Mouse (Mus musculus): ENCODE data around the gene Ypel4. TPM values are rescaled to one million over a fixed set of nuclear protein-coding genes. Genes with fewer than 3 reads are reported as not detected.
"Not testable (repeated sequence)": the region's sequence is repeated elsewhere in the genome, so short reads cannot be mapped to it uniquely, and the experiment has no call there.

Ypel4 gene
- polyA plus RNA-seq, 1 experiment, result 0.35 TPM

DNA sequence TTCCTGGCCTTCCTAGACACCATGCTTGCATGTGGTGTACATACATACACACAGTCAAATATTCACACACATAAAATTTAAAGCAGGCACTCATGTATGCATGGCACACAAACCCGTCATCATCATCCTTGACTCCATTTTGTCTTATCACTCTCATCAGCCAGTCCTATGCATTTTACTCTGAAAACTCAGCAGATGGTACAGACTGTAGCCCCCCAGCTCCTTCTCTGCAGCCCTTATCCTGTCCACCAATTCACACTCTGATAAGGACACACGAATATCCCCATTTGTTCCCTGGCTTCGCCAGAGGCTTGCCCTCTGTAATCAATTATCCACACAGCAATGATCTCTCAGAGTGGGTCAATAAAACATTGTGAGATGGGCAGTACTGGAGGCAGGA is 12.7 kb upstream of the Ypel4 start:
- peaks cover 46% of the 10 kb centered on the region for H3K36me3 ChIP-seq (ENCODE audit: control insufficient read depth, insufficient read depth)
- TF ChIP-seq CTCF (IDR thresholded peaks at IDR 0.05; ENCODE audit: control insufficient read depth, insufficient read depth, insufficient read length) (no peak), USF1 (IDR thresholded peaks at IDR 0.05; ENCODE audit: low read depth) (no peak), CEBPB (IDR thresholded peaks at IDR 0.05; ENCODE audit: low read depth) (no peak), MYOD1 (IDR thresholded peaks at IDR 0.05; ENCODE audit: control insufficient read depth, insufficient read length, low read depth) (no peak), MYOG (IDR thresholded peaks at IDR 0.05; ENCODE audit: control insufficient read depth, extremely low read depth, insufficient read length) (no peak), MAX (IDR thresholded peaks at IDR 0.05) (no peak), FOSL1 (IDR thresholded peaks at IDR 0.05; ENCODE audit: insufficient read depth, low read length, poor library complexity, severe bottlenecking) (no peak)
- peaks cover 22% of the 10 kb centered on the region for H3K79me3 ChIP-seq (ENCODE audit: low read depth)
- no peak overlapping the region for H3K4me3 ChIP-seq (ENCODE audit: insufficient read depth, poor library complexity, severe bottlenecking)
- no peak overlapping the region for H3ac ChIP-seq (ENCODE audit: control insufficient read depth, insufficient read length, low read depth)
- H3K27me3 ChIP-seq (ENCODE audit: control insufficient read depth, insufficient read depth, insufficient read length), result no peaks in the 10 kb centered on the region
- H3K79me2 ChIP-seq (ENCODE audit: control insufficient read depth, insufficient read depth), result peaks cover 27% of the 10 kb centered on the region

DNA sequence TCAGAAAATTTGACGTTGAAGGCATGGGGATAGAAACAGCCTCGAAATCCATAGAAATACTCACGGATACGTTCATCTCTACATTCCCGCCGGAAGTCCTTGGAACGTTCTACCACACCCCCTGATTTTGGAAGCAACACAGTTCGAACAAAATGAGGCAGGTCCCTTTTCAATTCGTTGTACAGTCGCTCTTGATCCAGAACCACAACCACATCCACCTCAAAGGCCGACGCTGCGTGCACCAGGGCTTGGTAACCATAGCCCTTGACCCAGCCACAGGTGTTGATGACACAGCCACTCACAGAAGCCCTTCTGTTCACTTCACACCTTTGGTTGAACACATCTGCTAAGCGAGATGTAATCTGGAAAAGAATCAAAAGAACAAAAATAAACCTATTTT is 10.0 kb upstream of the Ypel4 start:
- H3K36me3 ChIP-seq (ENCODE audit: control insufficient read depth, insufficient read depth), result peaks cover 46% of the 10 kb centered on the region
- H3ac ChIP-seq (ENCODE audit: control insufficient read depth, insufficient read length, low read depth), result no peak overlapping the region
- H3K79me3 ChIP-seq (ENCODE audit: low read depth), result peaks cover 28% of the 10 kb centered on the region
- TF ChIP-seq MAX (IDR thresholded peaks at IDR 0.05) (no peak), FOSL1 (IDR thresholded peaks at IDR 0.05; ENCODE audit: insufficient read depth, low read length, poor library complexity, severe bottlenecking) (no peak), CEBPB (IDR thresholded peaks at IDR 0.05; ENCODE audit: low read depth) (no peak), CTCF (IDR thresholded peaks at IDR 0.05; ENCODE audit: control insufficient read depth, insufficient read depth, insufficient read length) (no peak), USF1 (IDR thresholded peaks at IDR 0.05; ENCODE audit: low read depth) (no peak), MYOD1 (IDR thresholded peaks at IDR 0.05; ENCODE audit: control insufficient read depth, insufficient read length, low read depth) (no peak)
- peaks cover 36% of the 10 kb centered on the region for H3K79me2 ChIP-seq (ENCODE audit: control insufficient read depth, insufficient read depth)
- no peaks in the 10 kb centered on the region for H3K27me3 ChIP-seq (ENCODE audit: control insufficient read depth, insufficient read depth, insufficient read length)
- H3K4me3 ChIP-seq (ENCODE audit: insufficient read depth, poor library complexity, severe bottlenecking), result no peak overlapping the region

DNA sequence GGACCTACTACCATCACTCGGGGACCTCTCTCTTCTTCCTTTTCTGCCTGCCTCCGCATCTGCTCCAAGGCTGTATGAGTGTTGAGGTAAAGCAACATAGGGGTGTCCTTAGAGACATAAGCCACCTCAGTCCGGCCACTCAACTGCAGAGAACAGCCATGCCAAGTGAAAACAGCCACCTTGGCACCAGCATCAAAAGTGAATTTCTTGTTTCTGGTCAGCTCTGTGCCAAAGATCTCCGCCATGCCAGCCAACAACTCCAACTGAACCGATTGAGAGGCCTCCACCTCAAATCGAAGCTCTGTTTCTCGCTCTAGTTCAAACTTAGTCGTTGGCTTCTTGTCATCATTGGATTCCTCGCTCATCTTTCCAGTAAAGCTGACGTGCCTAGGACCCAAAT is 8.1 kb upstream of the Ypel4 start:
- H3K4me3 ChIP-seq (ENCODE audit: insufficient read depth, poor library complexity, severe bottlenecking), result no peak overlapping the region
- peaks cover 46% of the 10 kb centered on the region for H3K36me3 ChIP-seq (ENCODE audit: control insufficient read depth, insufficient read depth)
- H3ac ChIP-seq (ENCODE audit: control insufficient read depth, insufficient read length, low read depth), result no peak overlapping the region
- peaks cover 26% of the 10 kb centered on the region for H3K79me3 ChIP-seq (ENCODE audit: low read depth)
- no peaks in the 10 kb centered on the region for H3K27me3 ChIP-seq (ENCODE audit: control insufficient read depth, insufficient read depth, insufficient read length)
- peaks cover 36% of the 10 kb centered on the region for H3K79me2 ChIP-seq (ENCODE audit: control insufficient read depth, insufficient read depth)
- TF ChIP-seq MYOG (IDR thresholded peaks at IDR 0.05; ENCODE audit: control insufficient read depth, extremely low read depth, insufficient read length) (no peak), MYOD1 (IDR thresholded peaks at IDR 0.05; ENCODE audit: control insufficient read depth, insufficient read length, low read depth) (no peak), CTCF (IDR thresholded peaks at IDR 0.05; ENCODE audit: control insufficient read depth, insufficient read depth, insufficient read length) (no peak), USF1 (IDR thresholded peaks at IDR 0.05; ENCODE audit: low read depth) (no peak), MAX (IDR thresholded peaks at IDR 0.05) (no peak), CEBPB (IDR thresholded peaks at IDR 0.05; ENCODE audit: low read depth) (no peak), FOSL1 (IDR thresholded peaks at IDR 0.05; ENCODE audit: insufficient read depth, low read length, poor library complexity, severe bottlenecking) (no peak)

DNA sequence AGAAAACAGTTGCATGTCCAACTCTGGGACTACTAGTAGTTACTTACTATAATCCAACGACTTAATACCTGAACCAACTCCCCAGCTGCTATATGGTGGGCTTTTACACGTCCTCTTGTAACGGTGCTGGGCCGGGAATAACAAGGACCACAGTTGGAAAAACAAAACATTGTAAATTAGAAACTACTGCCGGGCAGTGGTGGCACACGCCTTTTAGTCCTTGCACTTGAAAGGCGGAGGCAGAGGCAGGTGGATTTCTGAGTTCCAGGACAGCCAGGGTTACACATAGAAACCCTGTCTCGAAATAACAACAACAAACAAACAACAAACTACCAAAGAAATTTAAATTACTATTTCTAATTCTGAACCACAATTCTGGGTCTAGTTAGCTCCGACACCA is 7.1 kb upstream of the Ypel4 start:
- Histone ChIP-seq H3K79me3 (ENCODE audit: low read depth) (peaks cover 24% of the 10 kb centered on the region), H3ac (ENCODE audit: control insufficient read depth, insufficient read length, low read depth) (peak overlapping the region; percentile 46), H3K27me3 (ENCODE audit: control insufficient read depth, insufficient read depth, insufficient read length) (no peaks in the 10 kb centered on the region), H3K79me2 (ENCODE audit: control insufficient read depth, insufficient read depth) (peaks cover 36% of the 10 kb centered on the region), H3K36me3 (ENCODE audit: control insufficient read depth, insufficient read depth) (peaks cover 38% of the 10 kb centered on the region), H3K4me3 (ENCODE audit: insufficient read depth, poor library complexity, severe bottlenecking) (peak overlapping the region; percentile 86)
- no peak for TF ChIP-seq MYOG (IDR thresholded peaks at IDR 0.05; ENCODE audit: control insufficient read depth, extremely low read depth, insufficient read length)
- TF ChIP-seq CEBPB (IDR thresholded peaks at IDR 0.05; ENCODE audit: low read depth), result no peak
- no peak for TF ChIP-seq MYOD1 (IDR thresholded peaks at IDR 0.05; ENCODE audit: control insufficient read depth, insufficient read length, low read depth)
- no peak for TF ChIP-seq FOSL1 (IDR thresholded peaks at IDR 0.05; ENCODE audit: insufficient read depth, low read length, poor library complexity, severe bottlenecking)
- no peak for TF ChIP-seq USF1 (IDR thresholded peaks at IDR 0.05; ENCODE audit: low read depth)
- no peak for TF ChIP-seq CTCF (IDR thresholded peaks at IDR 0.05; ENCODE audit: control insufficient read depth, insufficient read depth, insufficient read length)
- TF ChIP-seq MAX (IDR thresholded peaks at IDR 0.05), result no peak

DNA sequence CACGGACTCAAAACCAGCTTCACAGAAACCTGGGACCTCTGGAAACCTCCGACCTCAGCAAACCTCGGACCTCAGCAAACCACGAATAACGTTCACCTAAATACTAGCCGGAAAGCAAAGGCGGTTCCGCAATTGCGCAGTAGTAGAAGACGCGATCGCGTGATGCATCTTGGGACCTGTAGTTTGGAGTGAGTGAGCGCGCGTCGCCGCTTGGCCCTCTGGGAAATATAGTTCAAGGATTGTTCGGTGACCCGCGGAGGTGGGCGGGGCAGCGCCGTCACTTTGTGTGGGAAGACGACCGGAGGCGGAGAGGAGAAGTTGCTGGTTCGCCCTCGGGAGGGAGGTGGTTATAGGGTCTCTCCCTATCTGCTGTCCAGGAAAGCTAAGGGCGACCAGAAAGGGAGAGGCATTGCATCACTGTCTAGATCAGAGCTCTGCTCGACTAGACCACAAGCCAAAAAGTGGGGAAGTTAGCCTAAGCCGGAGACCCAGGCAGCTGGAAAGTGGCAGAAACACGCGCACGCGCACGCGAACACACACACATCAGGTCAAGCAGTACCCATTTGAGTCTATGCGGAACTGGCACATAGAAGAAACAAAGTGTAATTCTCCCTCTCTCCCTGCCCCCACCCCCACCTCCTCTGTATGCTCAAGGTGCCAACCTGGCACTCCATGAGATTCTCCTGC is 6.5 kb upstream of the Ypel4 start, which contains the start of gene Clp1:
TSS of gene Clp1 (minus strand) at position 179 of the 687 bp plus-strand sequence.
- TF ChIP-seq FOSL1 (IDR thresholded peaks at IDR 0.05; ENCODE audit: insufficient read depth, low read length, poor library complexity, severe bottlenecking) (no peak), USF1 (IDR thresholded peaks at IDR 0.05; ENCODE audit: low read depth) (no peak), MYOD1 (IDR thresholded peaks at IDR 0.05; ENCODE audit: control insufficient read depth, insufficient read length, low read depth) (no peak)
- Histone ChIP-seq H3K79me2 (ENCODE audit: control insufficient read depth, insufficient read depth) (peaks cover 36% of the 10 kb centered on the region), H3K27me3 (ENCODE audit: control insufficient read depth, insufficient read depth, insufficient read length) (no peaks in the 10 kb centered on the region), H3K79me3 (ENCODE audit: low read depth) (peaks cover 24% of the 10 kb centered on the region), H3K4me3 (ENCODE audit: insufficient read depth, poor library complexity, severe bottlenecking) (peak within 1 kb of the TSS; percentile 86), H3K36me3 (ENCODE audit: control insufficient read depth, insufficient read depth) (peaks cover 32% of the 10 kb centered on the region), H3ac (ENCODE audit: control insufficient read depth, insufficient read length, low read depth) (peak within 1 kb of the TSS; percentile 54)

DNA sequence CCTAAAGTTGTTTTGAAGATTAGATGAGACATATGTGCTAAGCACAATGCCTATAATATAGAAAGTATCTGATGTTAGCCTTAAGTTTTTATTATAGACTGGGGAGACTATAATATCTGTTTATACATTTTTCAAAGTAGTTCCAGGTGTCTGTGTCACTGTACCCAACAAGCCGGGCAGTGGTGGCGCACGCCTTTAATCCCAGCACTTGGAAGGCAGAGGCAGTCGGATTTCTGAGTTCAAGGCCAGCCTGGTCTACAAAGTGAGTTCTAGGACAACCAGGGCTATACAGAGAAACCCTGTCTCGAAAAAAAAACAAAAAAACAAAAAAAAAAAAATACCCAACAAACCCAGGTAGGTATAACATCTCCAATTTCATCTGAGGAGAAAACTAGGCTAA is 5.7 kb upstream of the Ypel4 start:
- Histone ChIP-seq H3K79me2 (ENCODE audit: control insufficient read depth, insufficient read depth) (peaks cover 36% of the 10 kb centered on the region), H3K36me3 (ENCODE audit: control insufficient read depth, insufficient read depth) (peaks cover 29% of the 10 kb centered on the region), H3K79me3 (ENCODE audit: low read depth) (peaks cover 24% of the 10 kb centered on the region)
- not testable (repeated sequence) for H3ac ChIP-seq (ENCODE audit: control insufficient read depth, insufficient read length, low read depth); H3K27me3 ChIP-seq (ENCODE audit: control insufficient read depth, insufficient read depth, insufficient read length); H3K4me3 ChIP-seq (ENCODE audit: insufficient read depth, poor library complexity, severe bottlenecking)
